Mouse (Mus musculus) CH12F3 (cell line): ENCODE measurements around the gene Rdh5.

Experiments
- in situ Hi-C: fragments of 300-500 bp; cut with MboI; formaldehyde crosslinking; loops from 2 replicates; pipeline ENCODE4 v1.14.3; 2020; ENCODE audit warnings: low sequenced_read_pairs

Rdh5 gene

GRCm38 (mm10) chr10:128878291-128878690, 44.4 kb downstream of the Rdh5 start:
- in situ Hi-C loops, result no loop called here

DNA sequence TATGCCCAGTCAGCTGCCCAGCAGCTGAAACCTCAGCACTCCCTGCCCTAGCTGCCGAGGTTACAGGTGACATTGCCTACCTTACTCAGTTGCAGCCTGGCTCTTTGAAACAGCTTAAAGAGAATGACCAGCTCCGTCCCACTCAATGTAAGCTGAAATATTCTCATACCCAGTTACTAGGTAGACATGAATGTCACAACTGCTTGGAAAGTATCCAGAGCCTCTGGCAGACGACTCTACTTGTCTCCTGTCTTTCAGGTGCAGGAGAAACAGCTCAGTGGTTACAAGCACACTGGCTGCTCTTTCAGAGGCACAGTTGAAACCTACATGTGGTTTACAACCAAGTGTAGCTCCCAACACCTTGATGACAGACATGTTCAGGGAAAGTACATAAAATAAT, 52.3 kb downstream of the Rdh5 start:
- in situ Hi-C loops, result no loop called here

DNA sequence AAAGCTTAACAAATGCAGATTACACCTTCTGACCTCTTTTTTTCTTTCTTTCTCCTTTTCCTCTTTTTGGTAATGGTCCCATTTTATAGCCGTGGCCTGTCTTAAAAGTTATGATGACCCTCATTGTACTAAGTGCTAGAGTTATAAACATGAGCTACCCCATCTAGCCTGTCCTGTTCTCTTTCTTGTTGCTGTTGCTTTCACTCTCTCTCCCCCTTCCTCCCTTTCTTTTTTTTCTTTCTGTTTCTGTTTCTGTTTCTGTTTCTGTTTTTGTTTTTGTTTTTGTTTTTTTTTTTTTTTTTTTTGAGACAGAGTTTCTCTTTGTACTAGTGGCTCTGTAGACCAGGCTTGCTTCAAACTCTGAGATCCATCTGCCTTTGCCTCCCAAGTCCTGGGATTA, 56.2 kb downstream of the Rdh5 start:
- in situ Hi-C loops, result no loop called here

DNA sequence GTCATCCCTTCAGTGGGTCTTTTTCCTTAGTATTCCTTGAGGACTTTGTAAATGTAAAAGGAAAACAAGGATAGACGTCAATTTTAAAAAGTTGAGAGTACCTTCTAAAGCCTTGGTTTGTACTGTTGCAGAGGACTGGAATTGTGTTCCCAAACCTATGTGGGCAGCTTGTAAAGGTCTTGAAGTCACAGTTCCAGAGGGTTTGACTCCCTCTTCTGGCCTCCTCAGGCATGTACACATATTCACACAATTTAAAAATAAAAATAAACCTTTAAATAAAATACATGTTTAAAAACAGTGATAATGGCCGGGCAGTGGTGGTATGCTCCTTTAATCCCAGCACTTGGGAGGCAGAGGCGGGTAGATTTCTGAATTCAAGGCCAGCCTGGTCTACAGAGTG, 56.6 kb downstream of the Rdh5 start:
- in situ Hi-C loops, result no loop called here
